Mouse (Mus musculus) kidney, adult 2 months (tissue): ENCODE results near the gene Ccdc150.

Experiments used
- CTCF ChIP-seq: fragments of 200-500 bp; conservative IDR thresholded peaks from 2 replicates; pipeline ENCODE4 v1.5.1; 2011; ENCODE audit warnings: low read depth, mild to moderate bottlenecking, control low read depth, low read length, moderate library complexity, mixed read lengths; ENCODE audit not compliant: insufficient read depth, insufficient read length
- POLR2A ChIP-seq: fragments of 200-500 bp; IDR thresholded peaks from one replicate; pipeline ENCODE4 v1.6.1; 2011; ENCODE audit warnings: low read depth, low read length, control low read depth

- TF ChIP-seq CTCF, result no peak
- no peak for TF ChIP-seq POLR2A
Measured at GRCm38 (mm10) chr1:54306404-54306803, 55.9 kb downstream of the Ccdc150 start.
